Comparison of ENCODE assay signal across 10 mouse cellular contexts in the genomic region with DNA sequence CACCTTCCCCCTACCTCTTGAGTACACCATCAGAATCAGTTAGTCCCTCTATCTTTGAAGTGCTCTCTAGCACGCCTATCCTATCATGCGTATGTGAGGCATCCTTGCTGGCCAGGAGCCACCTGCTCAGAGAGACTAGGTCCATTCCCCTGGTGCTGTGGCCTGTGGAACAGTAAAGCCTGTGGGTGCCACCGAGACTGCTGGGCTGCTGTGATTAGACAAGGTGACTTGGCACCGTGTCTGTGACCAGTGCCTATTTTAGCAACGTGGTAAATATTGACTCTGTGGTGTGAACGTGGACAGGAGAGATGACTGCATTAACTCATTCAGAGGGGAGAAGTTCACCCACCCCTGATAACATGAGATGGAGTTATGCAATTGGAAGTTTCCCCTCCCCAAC. TPM values are rescaled to one million over a fixed set of nuclear protein-coding genes. Genes with fewer than 3 reads are reported as not detected.
DNase-seq lines count a peak whose midpoint lies in the region; ATAC-seq and TF ChIP-seq lines count a peak whose summit lies in the region.
"Had no signal": no experiment of that assay in that cellular context is flagged by ENCODE, and none has a peak within 500 bp of the region (broad histone marks: within the 10 kb centered on the region; RNA-seq: fewer than 3 reads in every experiment).

No protein-coding gene starts in this region.

- TF ChIP-seq CTCF in MEL (IDR thresholded peaks at IDR 0.05 in 2 of 3, conservative IDR thresholded peaks at IDR 0.05 in 1 of 3; ENCODE audit: control insufficient read depth in 1 of 3, insufficient read depth in 1 of 3, low read depth in 2 of 3, low read length in 3 of 3, poor library complexity in 1 of 3, severe bottlenecking in 1 of 3) = no peak

- no peaks in the 10 kb centered on the region for H3K9me3 ChIP-seq in MEL (replicated peaks; ENCODE audit: insufficient read depth, low read length)

- intact Hi-C loops in heart, postnatal 36 days (cut with DNase I) = no loop called here

- TF ChIP-seq POLR2A in MEL (IDR thresholded peaks at IDR 0.05; ENCODE audit: control insufficient read depth in 1 of 2, insufficient read depth in 1 of 2, low read depth in 1 of 2, low read length in 2 of 2, poor library complexity in 1 of 2) = no peak

- peaks cover 0 to 27% of the 10 kb centered on the region in 2 experiments; a peak in 2 of 4 replicates for H3K36me3 ChIP-seq in MEL (ENCODE audit: control insufficient read depth in 1 of 2, insufficient read depth in 2 of 2, low read length in 2 of 2)

- TF ChIP-seq RAD21 in MEL (IDR thresholded peaks at IDR 0.05; ENCODE audit: low read depth, low read length) = no peak

- no peaks in the 10 kb centered on the region for H3K27me3 ChIP-seq in MEL (ENCODE audit: control insufficient read depth in 1 of 2, insufficient read depth in 2 of 2, low read length in 2 of 2)

- TF ChIP-seq EP300 in MEL (IDR thresholded peaks at IDR 0.05; ENCODE audit: low read depth in 1 of 2, low read length in 2 of 2) = peak; percentile 44 to 66

- H3K4me3 ChIP-seq in MEL (ENCODE audit: control insufficient read depth in 1 of 2, insufficient read depth in 1 of 2, low read depth in 2 of 2, low read length in 2 of 2) = no peak overlapping the region

- peak overlapping the region; percentile 96 for H3K27ac ChIP-seq in MEL (ENCODE audit: control insufficient read depth, low read depth, low read length)

- no peak for ATAC-seq in inflammation-experienced regulatory T-cells, adult 6 months

- H3K4me1 ChIP-seq in MEL (ENCODE audit: control insufficient read depth in 1 of 2, insufficient read depth in 2 of 2, low read length in 2 of 2) = peaks cover 17 to 38% of the 10 kb centered on the region in 2 experiments

- H3K79me2 ChIP-seq in MEL (ENCODE audit: control insufficient read depth, insufficient read depth, low read length, poor library complexity) = no peaks in the 10 kb centered on the region

- peak; percentile 62 for DNase-seq in MEL (ENCODE audit: low read depth, low spot score)
- peak; percentile 97 for DNase-seq in heart, adult 11 months
- DNase-seq in heart, postnatal 36 days = peak; percentile 28 to 47
- peak; percentile 75 for DNase-seq in lung, postnatal 25 days (ENCODE audit: low spot score)
- DNase-seq in right cerebral cortex, adult 18-20 months = no peak
- no peak for DNase-seq in natural killer cell, adult 2 months (ENCODE audit: low spot score in 2 of 2)
- DNase-seq in embryo, embryonic 9.5 days (ENCODE audit: extremely low spot score) = no peak
- DNase-seq: cerebellum, adult 18-20 months; thymus, postnatal 4 days had no signal

- H3K9ac ChIP-seq in MEL (ENCODE audit: control insufficient read depth, low read depth, low read length, poor library complexity, severe bottlenecking) = no peak overlapping the region

TF ChIP-seq in MEL, 35 proteins besides CTCF, POLR2A, EP300 and RAD21:
- TF ChIP-seq UBTF (IDR thresholded peaks at IDR 0.05; ENCODE audit: borderline replicate concordance, insufficient read depth, low read depth, low read length) = no peak
- peak; percentile 48; the same call in 1 of the 2 replicates for TF ChIP-seq TCF12 (IDR thresholded peaks at IDR 0.05; ENCODE audit: low read depth, low read length)
- TF ChIP-seq ZMIZ1 (IDR thresholded peaks at IDR 0.05; ENCODE audit: low read depth, low read length) = no peak
- peak; percentile 34; the same call in 1 of the 2 replicates for TF ChIP-seq SIN3A (IDR thresholded peaks at IDR 0.05; ENCODE audit: low read length)
- no peak for TF ChIP-seq POLR2AphosphoS2 (IDR thresholded peaks at IDR 0.05; ENCODE audit: low read length)
- 0 out of 2 replicates have a peak, but pooled peaks have one; percentile 30 for TF ChIP-seq RCOR1 (IDR thresholded peaks at IDR 0.05; ENCODE audit: low read depth, low read length)
- no peak for TF ChIP-seq TBP (IDR thresholded peaks at IDR 0.05; ENCODE audit: low read depth, low read length)
- no peak for TF ChIP-seq JUND (IDR thresholded peaks at IDR 0.05; ENCODE audit: low read depth, low read length)
- TF ChIP-seq NRF1 (IDR thresholded peaks at IDR 0.05; ENCODE audit: insufficient read depth, low read depth, low read length, poor library complexity, severe bottlenecking) = 0 out of 2 replicates have a peak, but pooled peaks have one; percentile 8
- TF ChIP-seq E2F4 (IDR thresholded peaks at IDR 0.05; ENCODE audit: borderline replicate concordance, low read depth, low read length) = no peak
- no peak for TF ChIP-seq HCFC1 (IDR thresholded peaks at IDR 0.05; ENCODE audit: low read depth, low read length)
- no peak for TF ChIP-seq USF1 (IDR thresholded peaks at IDR 0.05; ENCODE audit: low read depth, low read length)
- TF ChIP-seq MAZ (IDR thresholded peaks at IDR 0.05; ENCODE audit: low read depth, low read length) = no peak
- no peak for TF ChIP-seq MYC (IDR thresholded peaks at IDR 0.05; ENCODE audit: low read depth, low read length)
- peak; percentile 18; the same call in 1 of the 2 replicates for TF ChIP-seq MXI1 (IDR thresholded peaks at IDR 0.05; ENCODE audit: low read depth, low read length)
- TF ChIP-seq CHD2 (IDR thresholded peaks at IDR 0.05; ENCODE audit: low read length) = no peak
- no peak for TF ChIP-seq GABPA (IDR thresholded peaks at IDR 0.05; ENCODE audit: low read depth, low read length)
- TF ChIP-seq TAL1 (IDR thresholded peaks at IDR 0.05; ENCODE audit: low read length) = peak; percentile 59
- TF ChIP-seq CHD1 (IDR thresholded peaks at IDR 0.05; ENCODE audit: low read depth, low read length) = no peak
- TF ChIP-seq SMC3 (IDR thresholded peaks at IDR 0.05; ENCODE audit: low read depth, low read length) = no peak
- no peak for TF ChIP-seq MYB (IDR thresholded peaks at IDR 0.05; ENCODE audit: low read depth, low read length)
- TF ChIP-seq POLR2AphosphoS5 (IDR thresholded peaks at IDR 0.05; ENCODE audit: borderline replicate concordance, low read depth, low read length) = no peak
- no peak for TF ChIP-seq BHLHE40 (IDR thresholded peaks at IDR 0.05; ENCODE audit: borderline replicate concordance, low read depth, low read length)
- no peak for TF ChIP-seq ZKSCAN1 (IDR thresholded peaks at IDR 0.05; ENCODE audit: low read depth, low read length)
- no peak for TF ChIP-seq NELFE (IDR thresholded peaks at IDR 0.05; ENCODE audit: low read depth, low read length)
- no peak for TF ChIP-seq KAT2A (conservative IDR thresholded peaks at IDR 0.05; ENCODE audit: low read depth, low read length)
- no peak for TF ChIP-seq ZC3H11A (IDR thresholded peaks at IDR 0.05; ENCODE audit: low read depth, low read length)
- no peak for TF ChIP-seq ELF1 (IDR thresholded peaks at IDR 0.05; ENCODE audit: low read depth, low read length)
- peak; percentile 30; the same call in 1 of the 2 replicates for TF ChIP-seq GATA1 (IDR thresholded peaks at IDR 0.05; ENCODE audit: low read depth, low read length)
- TF ChIP-seq MEF2A (IDR thresholded peaks at IDR 0.05; ENCODE audit: extremely low read depth, insufficient replicate concordance, low read depth, low read length, poor library complexity, severe bottlenecking) = peak; percentile 22; the same call in 1 of the 2 replicates
- TF ChIP-seq MAFK (IDR thresholded peaks at IDR 0.05; ENCODE audit: borderline replicate concordance, low read depth, low read length) = no peak
- TF ChIP-seq USF2 (IDR thresholded peaks at IDR 0.05; ENCODE audit: borderline replicate concordance in 1 of 2, insufficient read depth in 1 of 2, low read depth in 1 of 2, low read length in 2 of 2) = no peak
- no peak for TF ChIP-seq MAX (IDR thresholded peaks at IDR 0.05; ENCODE audit: low read length)
- no peak for TF ChIP-seq ZNF384 (IDR thresholded peaks at IDR 0.05; ENCODE audit: low read depth, low read length)
- TF ChIP-seq ETS1 (IDR thresholded peaks at IDR 0.05; ENCODE audit: low read depth, low read length) = peak; percentile 52

RNA-seq across cellular contexts. Expression of a gene that starts 21.8 kb away (rescaled TPM):
- total RNA-seq in MEL (2012; rRNA removed) = 5.8 and 6.7 TPM in 2 replicates
- 1 to 10 TPM in 1 of 2 experiments, not detected in 1; 8.3 TPM for polyA plus RNA-seq in MEL (2012; ENCODE audit: insufficient read depth in 1 of 2, insufficient read length in 2 of 2, low read depth in 1 of 2, low replicate concordance in 2 of 2, missing spikeins in 1 of 2)
- total RNA-seq in heart, postnatal 36 days (2021) = 1 to 10 TPM; 4.6 to 6.2 TPM
- polyA plus RNA-seq in inflammation-experienced regulatory T-cells, adult 6 months (2017; shearing (Covaris generic)) = 1 to 10 TPM in 2 of 3 experiments, under 1 TPM in 1; 0.44 to 8.2 (median 1.5) TPM

RNA-seq across cellular contexts. Expression of a gene that starts 53.4 kb away (rescaled TPM):
- 103 and 121 TPM in 2 replicates for total RNA-seq in MEL (2012; rRNA removed)
- 10 to 100 TPM in 1 of 2 experiments, not detected in 1; 88.1 TPM for polyA plus RNA-seq in MEL (2012; ENCODE audit: insufficient read depth in 1 of 2, insufficient read length in 2 of 2, low read depth in 1 of 2, low replicate concordance in 2 of 2, missing spikeins in 1 of 2)
- 10 to 100 TPM; 65.6 to 69.9 TPM for total RNA-seq in heart, postnatal 36 days (2021)
- 100 to 1,000 TPM; 150 to 233 (median 160) TPM for polyA plus RNA-seq in inflammation-experienced regulatory T-cells, adult 6 months (2017; shearing (Covaris generic))

RNA-seq across cellular contexts. Expression of a gene that starts 53.4 kb away (rescaled TPM):
- 83.9 and 88.2 TPM in 2 replicates for total RNA-seq in MEL (2012; rRNA removed)
- 100 to 1,000 TPM; 113 to 189 TPM for polyA plus RNA-seq in MEL (2012; ENCODE audit: insufficient read depth in 1 of 2, insufficient read length in 2 of 2, low read depth in 1 of 2, low replicate concordance in 2 of 2, missing spikeins in 1 of 2)
- 10 to 100 TPM; 27.7 to 29.8 TPM for total RNA-seq in heart, postnatal 36 days (2021)
- 10 to 100 TPM; 85.3 to 96.7 (median 96.4) TPM for polyA plus RNA-seq in inflammation-experienced regulatory T-cells, adult 6 months (2017; shearing (Covaris generic))

Comparison
In these comparisons a context has a peak if more than half of its experiments do, and no peak if none do; other contexts are left out.
1. DNase-seq: peak in MEL (single experiment), heart, adult 11 months (single experiment), heart, postnatal 36 days (2 of 2) and lung, postnatal 25 days (single experiment); none in right cerebral cortex, adult 18-20 months (single experiment), natural killer cell, adult 2 months (0 of 2) and embryo, embryonic 9.5 days (single experiment).